Mouse (Mus musculus) adrenal gland, adult 18-20 months (tissue): ENCODE measurements around the gene Zdhhc22. TPM values are rescaled to one million over a fixed set of nuclear protein-coding genes. Genes with fewer than 3 reads are reported as not detected.

Experiments
- DNase-seq, 2 experiments: peaks; one replicate each; pipeline ENCODE4 v3.0.0; 2021 to 2022; ENCODE audit warnings: low spot score in 2 of 2
- total RNA-seq, 2 experiments: library from RNA; stranded (reverse); gene quantifications; 1 replicate in 1 of 2; 2 replicates in 1 of 2; pipeline ENCODE4 v1.2.3; 2021

Zdhhc22 gene
- total RNA-seq, 2 experiments from 2014 or later, result 1.0 to 2.2 TPM

DNA sequence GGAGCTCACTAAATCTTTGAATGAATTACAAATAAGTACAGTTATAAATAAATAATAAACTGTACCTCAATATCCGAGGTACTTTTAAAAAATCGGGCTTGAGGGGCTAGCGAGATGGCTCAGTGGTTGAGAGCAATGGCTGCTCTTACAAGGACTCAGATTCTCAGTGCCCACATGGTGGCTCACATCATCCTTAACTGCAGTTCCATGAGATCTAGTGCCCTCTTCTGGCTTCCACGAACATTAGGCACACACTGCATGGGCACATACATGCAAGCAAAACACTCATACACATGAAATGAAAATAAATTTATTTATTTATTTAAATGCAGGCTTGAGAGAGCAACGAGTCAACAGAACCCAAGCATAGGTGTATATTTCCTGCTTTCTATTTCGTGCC lies 5.7 kb upstream of the Zdhhc22 start:
- DNase-seq, result no peak

DNA sequence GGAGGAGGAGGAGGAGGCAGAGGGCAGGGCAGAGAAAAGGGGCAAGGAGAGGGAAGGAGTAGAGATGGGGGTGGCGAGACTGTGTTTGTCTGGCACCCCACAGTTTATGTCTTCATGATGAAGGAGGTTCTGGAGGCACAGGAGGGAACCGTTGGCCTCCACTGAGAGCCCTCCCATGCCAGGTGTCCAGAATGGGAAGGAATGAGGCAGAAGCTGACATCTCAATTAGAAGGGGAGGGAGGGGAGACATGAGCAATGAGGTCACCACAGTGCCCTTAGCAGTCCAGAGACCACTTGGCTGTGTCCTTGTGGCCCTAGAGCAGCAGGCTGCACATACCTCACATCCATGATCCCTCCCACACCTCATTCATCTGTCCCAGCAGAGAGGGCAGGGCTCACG lies 4.5 kb upstream of the Zdhhc22 start:
- no peak for DNase-seq

DNA sequence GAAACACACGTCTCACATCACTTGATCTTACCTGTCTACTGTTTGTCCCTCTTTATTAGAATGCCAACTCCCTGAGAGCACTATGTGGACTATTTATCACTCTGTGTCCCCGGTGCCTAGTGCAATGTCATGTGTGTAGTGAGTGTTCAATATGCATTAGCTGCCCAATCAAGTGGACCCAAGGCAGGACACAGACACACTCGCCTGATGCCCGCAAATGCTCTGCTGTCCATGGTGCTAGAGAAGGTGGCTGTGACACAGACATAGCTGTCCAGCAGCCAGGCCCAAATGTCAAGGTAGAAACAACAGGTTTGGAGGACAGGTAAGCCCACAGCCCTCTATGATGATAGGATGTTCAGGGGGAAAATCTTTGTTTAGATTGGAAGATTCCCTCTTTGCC lies 3.9 kb upstream of the Zdhhc22 start:
- DNase-seq, result no peak

DNA sequence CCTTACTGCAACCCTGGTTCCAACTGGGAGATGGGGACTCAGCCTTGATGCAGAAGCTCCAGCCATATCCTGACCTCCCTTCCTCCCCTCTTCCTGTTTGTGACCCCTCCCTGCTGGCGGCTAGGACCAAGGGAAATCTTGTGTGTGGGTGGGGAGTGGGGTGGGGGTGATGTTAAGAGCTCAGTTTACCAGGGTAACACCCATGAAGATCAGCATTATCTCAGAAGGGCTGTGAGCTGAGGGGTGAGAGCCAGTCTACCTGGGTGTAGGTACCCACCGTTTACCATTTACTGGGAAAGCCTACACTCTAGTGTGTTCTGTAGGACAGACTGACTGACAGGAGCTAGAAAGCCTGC lies 503 bp upstream of the Zdhhc22 start:
- no peak for DNase-seq

DNA sequence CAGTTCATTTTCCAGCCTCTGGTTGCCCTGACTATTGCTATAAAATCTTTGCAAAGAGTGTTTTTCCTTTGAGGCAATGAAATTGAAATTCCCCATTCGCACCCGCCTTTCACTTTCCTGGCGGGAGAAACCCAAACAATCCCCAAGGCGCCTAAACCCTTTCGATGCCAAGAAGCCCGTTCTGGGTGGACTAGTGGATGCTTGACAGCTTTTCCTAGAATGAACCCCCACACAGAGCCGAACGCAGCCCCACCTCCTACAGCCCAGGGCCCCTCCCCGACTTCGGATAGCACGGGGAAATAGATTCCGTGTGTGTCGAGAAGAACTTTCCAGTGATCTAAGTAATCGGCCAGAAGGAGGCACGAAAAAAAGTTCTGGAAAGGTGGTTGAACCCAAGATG lies 852 bp downstream of the Zdhhc22 start:
- DNase-seq, result no peak

DNA sequence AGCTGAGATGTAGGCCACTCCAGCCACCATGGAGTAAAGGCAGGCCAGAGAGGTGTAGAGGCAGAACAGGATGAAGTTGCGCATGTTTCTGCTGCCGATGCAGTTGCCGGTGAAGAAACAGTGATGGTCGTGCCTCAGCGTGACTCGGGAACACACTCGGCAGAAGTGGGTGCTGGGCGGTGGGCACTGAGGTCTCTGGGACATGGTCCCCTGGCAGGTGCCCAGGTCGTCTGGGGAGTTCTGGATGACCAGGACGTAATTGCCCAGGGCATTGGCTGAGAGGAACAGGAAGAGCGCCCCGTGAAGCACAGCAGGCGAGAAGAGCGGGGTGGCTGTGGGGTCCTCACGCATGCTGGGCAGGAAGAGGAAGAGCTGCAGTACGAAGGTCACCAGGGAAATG lies 2.0 kb downstream of the Zdhhc22 start:
- DNase-seq, result no peak

DNA sequence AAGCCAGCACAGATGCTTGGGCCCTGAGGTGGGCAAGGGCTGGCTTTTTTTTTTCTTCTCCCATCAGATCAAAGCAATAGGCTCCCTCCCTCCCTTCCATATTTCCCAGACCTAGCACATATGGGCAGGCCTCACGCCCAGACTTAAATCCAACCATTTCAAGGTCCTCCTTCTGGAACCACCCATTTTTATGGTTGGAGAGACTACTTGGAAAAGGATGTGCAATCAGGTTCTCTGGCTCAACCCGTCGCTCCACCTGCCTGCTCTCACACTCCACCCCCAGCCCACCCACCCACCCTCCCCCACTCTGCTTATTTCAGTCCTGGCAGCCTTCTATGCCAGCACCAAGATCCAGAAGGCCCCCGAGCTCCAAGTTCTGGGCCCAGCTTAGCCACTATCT lies 3.7 kb downstream of the Zdhhc22 start:
- no peak for DNase-seq

DNA sequence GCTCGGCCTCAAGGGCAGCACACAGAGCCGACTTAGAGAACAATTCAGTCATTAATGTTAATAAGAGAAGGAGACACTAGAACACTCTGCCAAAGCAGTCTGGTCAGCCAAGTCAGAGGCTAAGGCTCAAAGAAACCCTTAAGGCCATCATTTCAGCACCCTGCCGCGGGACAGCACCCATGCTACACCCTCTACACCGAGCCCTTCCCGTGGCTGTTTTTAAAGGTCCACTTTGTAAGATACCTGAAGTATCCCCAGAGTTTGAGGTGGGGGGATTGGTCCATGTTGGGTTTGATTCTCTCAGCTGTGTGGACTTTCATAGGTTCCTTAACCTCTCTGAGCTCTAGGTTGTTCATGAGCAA lies 6.1 kb downstream of the Zdhhc22 start:
- DNase-seq, result peak; percentile 32 to 50

DNA sequence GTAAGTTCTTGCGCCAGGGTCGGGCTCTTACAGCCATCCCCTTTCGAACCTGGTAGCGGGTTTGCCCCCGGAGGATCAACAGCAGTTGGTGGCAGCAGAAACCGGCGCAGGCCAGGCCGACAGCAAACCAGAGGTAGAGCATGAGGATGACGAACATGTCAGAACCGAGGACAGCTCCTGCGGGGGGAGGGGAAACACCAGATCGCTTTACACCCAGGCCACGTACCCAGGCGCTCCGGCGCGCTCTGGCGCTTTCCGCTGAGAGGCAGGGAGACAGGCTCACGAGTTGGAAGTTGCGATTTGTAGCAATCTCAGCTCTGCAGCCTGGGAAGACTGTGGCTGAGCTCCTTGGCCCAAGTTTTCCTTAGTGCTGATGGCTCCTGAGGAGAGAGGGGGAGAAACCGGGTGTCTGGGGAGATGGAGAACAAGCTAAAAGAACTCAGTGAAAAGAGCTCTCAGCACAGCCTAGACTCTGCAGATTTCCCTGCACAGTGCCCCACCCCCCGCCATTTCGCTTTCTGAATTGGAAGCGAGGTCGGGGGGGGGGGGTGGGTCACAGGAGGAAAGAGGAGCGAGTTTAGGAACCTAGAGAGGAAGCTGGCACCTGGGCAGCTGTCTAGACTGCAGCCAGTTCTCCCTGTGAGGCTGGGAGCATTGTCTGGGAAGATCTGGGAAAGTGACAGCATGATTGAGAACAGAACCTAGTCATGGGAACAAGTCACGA lies 6.6 kb downstream of the Zdhhc22 start:
- DNase-seq, result peak; percentile 43 to 58

DNA sequence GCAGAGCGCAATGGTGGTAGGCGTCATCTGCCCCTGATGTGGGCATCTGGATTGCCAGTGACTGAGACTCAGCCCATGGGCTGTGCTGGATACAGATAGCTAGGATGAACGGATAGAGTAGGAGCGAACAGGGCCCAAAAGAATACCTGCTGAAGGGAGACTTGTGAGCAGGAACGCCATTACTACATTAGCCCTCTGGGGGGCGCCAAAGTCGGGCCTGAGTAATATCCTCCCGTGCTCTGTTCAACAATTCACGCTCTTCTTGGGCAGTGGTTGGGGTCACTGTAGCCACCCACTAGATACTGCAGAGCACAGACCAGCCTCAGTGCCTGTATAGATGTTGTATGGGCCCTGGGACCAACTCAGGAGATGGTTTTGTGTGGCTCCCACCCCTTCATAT lies 9.1 kb downstream of the Zdhhc22 start:
- DNase-seq, result no peak

DNA sequence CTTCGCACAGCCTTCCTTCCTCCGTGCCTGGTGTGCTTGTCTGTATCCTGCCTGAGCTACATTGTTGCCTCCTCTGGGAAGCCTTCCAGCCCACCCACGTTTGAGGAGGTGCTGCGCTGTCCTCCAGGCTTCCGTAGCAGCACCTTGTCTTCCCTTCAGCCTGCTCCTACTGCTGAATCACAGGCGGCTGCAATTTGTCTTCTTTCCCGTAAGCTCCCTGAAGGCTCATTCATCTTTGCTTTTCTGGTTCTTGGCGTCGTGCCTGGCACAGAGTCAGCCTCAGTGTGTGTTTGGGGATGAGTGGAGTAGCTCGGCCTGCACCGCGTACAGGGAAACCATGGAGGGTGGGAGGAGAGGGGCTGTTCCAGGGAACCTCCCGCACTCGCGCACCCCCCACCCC lies 12.4 kb downstream of the Zdhhc22 start:
- DNase-seq, result peak; percentile 67 to 71

DNA sequence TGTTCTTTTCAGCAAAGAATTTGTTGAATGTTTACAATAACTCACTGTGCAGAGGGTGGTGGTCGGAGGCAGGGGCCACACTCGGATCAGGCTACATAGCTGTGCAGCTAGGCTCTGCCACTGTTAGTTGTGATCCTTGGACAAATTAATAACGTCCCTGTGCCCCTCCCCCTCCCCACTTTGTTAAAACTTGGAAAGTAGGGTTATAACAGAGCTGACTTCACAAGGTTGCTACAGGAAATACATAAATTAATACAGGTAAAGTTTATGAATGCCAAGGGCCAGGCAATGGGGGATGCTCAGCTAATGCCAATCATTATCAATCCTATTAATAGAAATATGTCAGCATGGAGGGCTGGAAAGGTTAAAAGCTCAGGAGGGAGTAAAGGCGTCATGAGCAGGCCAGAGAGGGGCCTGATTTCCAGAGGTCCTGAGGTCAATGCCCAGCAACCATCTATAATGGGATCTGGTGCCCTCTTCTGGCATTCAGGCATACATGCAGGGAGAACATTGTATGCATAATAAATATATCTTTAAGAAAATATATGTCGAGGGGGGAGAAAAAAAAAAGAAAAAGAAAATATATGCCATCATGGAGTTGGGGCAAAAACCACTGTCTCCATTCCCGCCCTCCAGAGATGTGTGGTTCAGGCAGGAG lies 13.6 kb downstream of the Zdhhc22 start:
- no peak for DNase-seq

DNA sequence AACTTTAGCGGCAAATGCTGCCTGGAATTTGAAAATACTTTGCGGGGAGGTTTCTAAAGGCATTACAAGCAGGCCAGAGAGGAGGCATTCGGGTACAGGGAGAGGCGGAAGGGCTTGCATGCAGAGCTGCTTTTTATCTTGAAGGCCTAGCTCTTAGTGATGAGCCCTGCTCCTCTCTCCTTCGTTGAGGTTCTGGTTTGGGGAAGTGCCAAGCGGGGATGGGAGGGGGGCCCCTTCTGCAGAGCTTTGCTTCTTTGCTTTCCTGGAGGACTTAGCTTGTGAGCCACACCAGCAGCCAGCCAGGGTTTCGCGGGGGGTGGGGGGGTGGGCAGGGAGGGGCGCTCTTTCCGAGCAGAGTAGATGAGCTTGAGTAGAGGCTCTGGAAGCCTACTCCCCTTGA lies 14.5 kb downstream of the Zdhhc22 start:
- DNase-seq, result no peak

DNA sequence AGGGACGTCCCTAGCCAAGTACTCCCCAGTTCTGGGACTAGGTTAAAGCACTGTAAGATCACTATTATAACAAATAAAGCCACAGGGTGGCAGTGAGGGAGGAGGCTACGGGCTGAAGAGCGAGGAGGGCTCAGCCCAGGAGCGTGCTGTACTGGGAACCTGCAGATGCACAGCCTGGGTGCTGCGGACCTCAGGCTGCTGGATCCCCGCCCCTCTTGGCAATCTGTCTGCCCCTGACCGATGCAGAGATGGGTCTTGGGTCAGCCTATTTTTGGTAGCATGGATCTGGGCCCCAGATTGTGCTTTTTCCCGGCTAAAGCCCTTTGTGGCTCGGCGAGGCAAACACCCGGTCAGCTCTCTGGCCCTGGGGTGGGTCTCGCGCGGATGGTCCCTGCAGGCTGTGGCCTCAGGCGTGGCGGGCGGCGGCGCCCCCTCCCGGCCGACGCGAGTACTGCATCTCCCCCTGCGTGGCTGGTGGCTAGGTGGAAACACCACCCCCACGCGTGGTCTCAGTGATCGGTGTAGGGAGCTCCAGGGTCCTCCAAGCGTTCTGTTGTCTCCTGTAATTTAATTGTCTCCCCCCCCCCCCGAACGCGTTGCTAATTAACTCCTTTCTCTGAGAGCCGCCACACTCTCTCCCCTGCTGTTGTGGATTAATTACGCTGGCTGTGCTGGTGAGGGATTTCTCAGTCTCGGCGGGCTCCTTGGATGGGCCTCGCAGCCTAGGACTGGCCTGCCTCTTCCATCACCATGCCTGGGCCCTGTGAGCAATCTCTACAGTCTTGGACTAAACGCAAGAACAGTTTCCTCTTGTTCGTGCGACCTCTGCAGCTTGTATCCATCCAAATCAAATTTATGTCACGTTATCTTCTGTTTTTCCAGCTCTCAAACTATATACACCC lies 15.6 kb downstream of the Zdhhc22 start:
- DNase-seq, result peak; percentile 65 to 80

DNA sequence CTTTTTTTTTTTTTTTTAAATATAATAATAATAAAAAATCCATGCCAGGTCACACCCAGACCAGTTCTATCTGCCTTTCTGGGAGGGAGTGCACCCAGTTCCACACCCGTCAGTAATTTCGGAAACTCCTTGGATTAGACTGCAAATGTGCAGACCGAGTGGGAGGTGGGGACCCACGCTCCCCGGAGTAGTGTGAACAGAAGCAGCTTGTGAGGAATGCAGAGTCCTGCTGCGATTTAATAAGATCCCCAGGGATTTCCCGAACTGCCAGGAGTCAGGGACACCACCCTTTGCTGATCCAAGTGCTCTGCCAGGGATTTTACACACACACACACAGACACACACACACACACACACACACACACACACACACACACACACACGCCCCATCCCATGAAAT lies 16.5 kb downstream of the Zdhhc22 start:
- DNase-seq, result no peak

DNA sequence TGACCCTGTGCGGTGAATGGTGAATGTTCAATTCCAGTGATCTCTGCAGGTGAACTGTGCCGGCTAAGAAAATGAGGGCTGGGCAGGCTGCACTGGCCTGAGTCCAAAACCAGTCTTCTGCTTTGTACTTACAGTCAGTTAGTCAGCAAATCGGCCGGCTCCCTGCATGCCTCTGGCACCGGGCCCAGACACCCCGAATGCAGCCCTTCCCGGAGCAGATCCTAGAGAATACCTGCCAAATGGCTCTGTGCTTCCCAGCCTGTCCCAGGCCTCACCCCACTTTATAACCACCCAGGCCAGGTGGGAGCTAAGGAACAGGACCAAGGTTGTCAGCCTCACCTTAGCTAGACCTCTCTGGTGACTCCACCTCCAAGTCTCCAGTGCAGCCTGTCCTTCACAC lies 17.0 kb downstream of the Zdhhc22 start:
- DNase-seq, result peak; percentile 54 to 63

DNA sequence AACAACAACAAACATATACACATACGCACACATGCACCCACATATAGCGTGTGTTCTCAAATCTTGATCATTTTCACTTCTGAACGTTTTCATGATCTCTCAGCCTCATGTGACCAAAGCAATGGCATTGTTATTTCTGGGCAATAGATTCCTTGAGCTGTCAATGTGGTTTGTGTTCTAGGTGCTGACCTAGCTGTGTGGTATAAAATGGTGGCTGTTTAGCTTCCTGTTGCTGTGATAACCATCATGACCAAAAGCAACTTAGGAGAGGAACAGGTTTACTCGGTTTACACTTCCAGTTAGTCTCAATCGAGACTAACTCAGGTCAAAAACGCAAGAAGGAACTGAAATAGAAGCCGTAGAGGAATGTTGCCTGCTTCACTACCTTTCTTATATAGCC lies 19.1 kb downstream of the Zdhhc22 start:
- DNase-seq, result no peak

DNA sequence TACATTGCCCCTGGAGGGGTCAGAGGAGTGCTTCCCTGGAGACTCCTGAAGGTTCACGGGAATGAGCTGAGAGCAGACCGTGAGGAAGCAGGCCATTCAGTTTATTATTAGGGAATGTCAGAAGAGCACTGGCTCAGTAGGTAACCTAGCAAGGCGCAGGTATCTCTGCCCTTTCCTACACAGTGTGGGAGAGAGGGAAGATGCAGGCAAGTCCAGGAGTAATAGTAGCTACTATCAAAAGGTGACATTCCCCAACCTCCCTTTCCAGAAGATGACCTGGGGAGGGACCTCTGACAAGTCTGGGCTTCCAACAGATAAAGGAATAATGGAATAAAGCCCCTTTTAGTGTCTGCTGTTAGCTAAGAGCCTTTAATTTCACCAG lies 21.0 kb downstream of the Zdhhc22 start:
- no peak for DNase-seq

DNA sequence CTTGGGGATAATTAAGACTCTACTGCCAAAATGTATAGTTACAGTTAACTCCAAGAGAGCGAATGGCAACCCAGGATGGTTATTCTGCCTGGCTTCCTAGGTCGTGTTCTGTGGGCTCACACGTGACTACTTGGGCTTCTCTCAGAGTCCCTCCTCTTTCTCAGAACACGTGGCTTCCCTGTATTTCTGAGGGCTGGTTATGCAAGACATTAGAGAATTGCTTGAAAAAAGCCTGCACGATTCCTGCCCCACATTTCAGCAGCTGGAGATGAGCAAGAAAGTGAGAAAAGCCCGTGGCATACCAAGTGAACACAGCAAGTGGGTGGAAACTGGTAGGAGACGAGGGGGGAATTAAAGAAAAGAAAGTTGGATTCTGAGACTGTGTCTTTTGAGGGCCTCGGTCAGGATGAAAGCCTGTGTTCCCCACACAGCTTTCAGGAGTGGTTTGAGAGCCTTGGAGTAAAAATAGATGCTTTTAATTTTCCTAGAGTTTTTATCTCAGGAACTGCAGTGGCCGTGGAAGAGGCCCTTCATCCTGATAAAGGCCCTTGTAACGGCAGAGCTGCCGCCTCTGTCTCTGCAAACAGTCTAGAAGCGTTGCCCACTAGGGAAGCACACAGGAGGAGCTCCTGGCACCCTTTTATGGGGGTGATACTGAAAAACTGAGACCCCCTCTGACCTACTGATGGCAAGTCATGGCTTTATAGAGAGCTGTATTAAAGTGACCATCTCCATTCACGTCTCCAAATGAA lies 21.6 kb downstream of the Zdhhc22 start:
- no peak for DNase-seq

DNA sequence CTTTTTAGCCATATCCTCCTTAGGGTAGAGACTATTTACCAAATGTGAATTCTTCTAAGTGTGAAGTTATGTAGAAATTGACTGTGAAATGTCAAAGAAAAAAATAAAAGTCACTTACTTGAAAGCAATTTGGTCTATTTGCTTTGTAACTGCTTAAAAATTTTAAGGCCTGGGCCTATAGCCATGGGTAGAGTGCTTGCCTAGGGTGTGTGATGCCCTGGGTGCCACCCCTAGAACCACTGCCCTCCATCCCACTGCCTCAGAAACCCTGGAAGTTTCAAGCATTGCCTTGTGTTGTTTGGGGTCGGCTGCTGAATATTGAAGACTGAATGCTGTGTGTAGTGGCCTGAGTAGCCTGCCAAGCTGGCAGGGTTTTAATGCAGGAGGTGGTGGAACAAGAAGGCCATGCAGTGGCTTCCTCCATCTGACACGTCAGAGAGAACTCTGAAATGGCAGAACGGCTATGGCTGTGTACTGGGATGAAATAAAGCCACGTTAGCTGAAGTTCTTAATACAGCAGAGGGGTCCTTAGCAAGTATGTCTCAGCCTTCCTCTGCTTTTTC lies 24.9 kb downstream of the Zdhhc22 start:
- DNase-seq, result no peak
